Mouse (Mus musculus) sigmoid colon, adult 10 weeks (tissue): ENCODE data around the gene Klhl13. TPM values are rescaled to one million over a fixed set of nuclear protein-coding genes. Genes with fewer than 3 reads are reported as not detected.

Experiments
- polyA plus RNA-seq: library from polyadenylated mRNA; stranded (reverse); fragments of 350-450 nt; fragmentation: Illumina TruSeq; extraction: RNeasy Lipid Tissue Mini Kit (QIAGEN cat#74804); gene quantifications from one replicate; pipeline ENCODE4 v1.2.3, GENCODE M21; 2014; ENCODE audit warnings: low read depth, low replicate concordance

Gene Klhl13
- polyA plus RNA-seq: 17.8 TPM

DNA sequence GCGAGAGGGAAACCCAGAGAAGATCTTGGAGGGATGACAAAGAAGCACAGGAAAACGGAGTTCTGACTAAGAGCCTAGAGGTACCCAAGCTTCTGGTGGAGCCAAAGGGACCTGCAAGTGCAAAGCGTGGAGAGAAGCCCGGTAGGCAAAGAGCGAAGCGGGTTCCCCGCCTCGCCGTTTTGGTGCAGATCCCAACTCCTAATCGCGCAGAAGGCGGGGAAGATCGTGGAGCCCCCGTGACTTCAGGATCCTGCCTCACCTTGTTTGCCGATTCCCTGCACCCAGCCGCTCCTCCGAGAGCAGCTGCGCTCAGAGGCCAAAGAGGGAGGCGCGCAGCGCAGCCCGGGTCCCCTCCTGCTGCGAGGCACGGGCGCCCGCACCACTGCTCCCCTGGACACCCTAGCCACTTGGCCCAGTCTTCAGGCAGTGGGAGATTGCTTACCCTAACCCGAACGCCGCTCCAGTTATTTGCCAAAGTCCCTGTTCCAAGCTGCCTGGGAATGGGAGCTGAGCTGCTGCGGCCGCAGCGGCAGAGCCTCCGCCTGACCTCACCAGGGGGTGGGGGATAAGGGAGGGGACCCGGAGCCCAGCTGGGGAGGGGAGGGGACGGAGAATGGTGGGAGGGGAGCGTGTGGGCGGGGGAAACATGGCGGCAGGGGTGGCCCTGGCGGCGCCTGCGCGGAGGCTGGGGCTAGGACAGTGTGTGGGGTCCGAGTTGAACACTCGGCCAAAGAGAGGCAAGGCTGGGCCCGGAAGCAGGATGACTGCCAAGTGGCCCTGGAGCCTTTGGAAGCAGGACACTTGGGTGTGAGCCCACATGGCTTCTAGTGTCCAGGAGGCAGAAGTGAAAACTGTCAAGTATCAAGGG is at the start of gene Klhl13:
Gene Klhl13 (minus strand): TSS at position 569 of the 868 bp plus-strand sequence.

